Comparison of ENCODE assay signal across 25 mouse cellular contexts in genomic region chr1:165151216-165151615, GRCm38 (mm10). TPM values are rescaled to one million over a fixed set of nuclear protein-coding genes. Genes with fewer than 3 reads are reported as not detected.
A peak's percentile ranks its signal among the peaks of the same experiment; 100 is the strongest.
DNase-seq lines count a peak whose midpoint lies in the region; ATAC-seq and TF ChIP-seq lines count a peak whose summit lies in the region.
"Had no signal": no experiment of that assay in that cellular context is flagged by ENCODE, and none has a peak within 500 bp of the region (broad histone marks: within the 10 kb centered on the region; RNA-seq: fewer than 3 reads in every experiment).

No protein-coding gene starts in this region.

- 53% methylated on average over 8 of the region's 8 CpGs for WGBS in heart, embryonic 12.5 days

- H3K36me3 ChIP-seq in heart, embryonic 12.5 days = no peaks in the 10 kb centered on the region
- peaks cover 0 to 2% of the 10 kb centered on the region in 2 experiments; a peak in 1 of 4 replicates for H3K36me3 ChIP-seq in MEL (ENCODE audit: control insufficient read depth in 1 of 2, insufficient read depth in 2 of 2, low read length in 2 of 2)
- H3K36me3 ChIP-seq: embryonic facial prominence, embryonic 13.5 days; hindbrain, embryonic 13.5 days; limb, embryonic 12.5 days; liver, embryonic 13.5 days; midbrain, embryonic 10.5 days had no signal

- no peak overlapping the region for H3K9ac ChIP-seq in heart, embryonic 12.5 days
- peak overlapping the region; percentile 45 for H3K9ac ChIP-seq in MEL (ENCODE audit: control insufficient read depth, low read depth, low read length, poor library complexity, severe bottlenecking)
- H3K9ac ChIP-seq: embryonic facial prominence, embryonic 13.5 days; hindbrain, embryonic 13.5 days; limb, embryonic 12.5 days; liver, embryonic 13.5 days; lung, embryonic 14.5 days had no signal

- H3K4me2 ChIP-seq in heart, embryonic 12.5 days = no peak overlapping the region
- H3K4me2 ChIP-seq: embryonic facial prominence, embryonic 13.5 days; hindbrain, embryonic 13.5 days; limb, embryonic 12.5 days; liver, embryonic 13.5 days; lung, embryonic 14.5 days had no signal

- peaks cover 12% of the 10 kb centered on the region for H3K4me1 ChIP-seq in heart, embryonic 12.5 days (replicated peaks)
- H3K4me1 ChIP-seq in MEL (ENCODE audit: control insufficient read depth in 1 of 2, insufficient read depth in 2 of 2, low read length in 2 of 2) = no peaks in the 10 kb centered on the region; a peak in 2 of 4 replicates
- H3K4me1 ChIP-seq: embryonic facial prominence, embryonic 13.5 days; hindbrain, embryonic 13.5 days; liver, embryonic 13.5 days; midbrain, embryonic 10.5 days had no signal

- H3K27ac ChIP-seq in heart, embryonic 12.5 days (ENCODE audit: poor library complexity, severe bottlenecking) = no peak overlapping the region
- no peak overlapping the region for H3K27ac ChIP-seq in MEL (ENCODE audit: control insufficient read depth, low read depth, low read length)
- H3K27ac ChIP-seq: embryonic facial prominence, embryonic 13.5 days; hindbrain, embryonic 13.5 days; left cerebral cortex, adult 2 months; limb, embryonic 12.5 days; liver, embryonic 13.5 days; midbrain, embryonic 10.5 days had no signal

- ATAC-seq in heart, embryonic 12.5 days (ENCODE audit: insufficient number of reproducible peaks, low FRiP score) = 0 out of 2 replicates have a peak, but pooled peaks have one; percentile 4
- peak; percentile 40 for ATAC-seq in megakaryocyte-erythroid progenitor cell, adult 5-6 weeks (replicated peaks; ENCODE audit: low FRiP score, low TSS enrichment, poor library complexity, severe bottlenecking)
- ATAC-seq: activated CD4-positive, CD25-positive, alpha-beta regulatory T cell, adult 4 months; forebrain, embryonic 16.5 days; inflammation-experienced regulatory T-cells, adult 6 months; Patski had no signal

- no peaks in the 10 kb centered on the region for H3K9me3 ChIP-seq in heart, embryonic 12.5 days (replicated peaks)
- no peaks in the 10 kb centered on the region for H3K9me3 ChIP-seq in MEL (replicated peaks; ENCODE audit: insufficient read depth, low read length)
- H3K9me3 ChIP-seq: embryonic facial prominence, embryonic 13.5 days; hindbrain, embryonic 13.5 days; limb, embryonic 12.5 days; liver, embryonic 13.5 days; midbrain, embryonic 10.5 days had no signal

- no peak for DNase-seq in heart, postnatal 25 days (ENCODE audit: low spot score)
- DNase-seq in MEL (ENCODE audit: low read depth, low spot score) = peak; percentile 37
- peak; percentile 62 for DNase-seq in thymus, postnatal 25 days
- no peak for DNase-seq in spleen, adult 18-20 months
- no peak for DNase-seq in ovary, postnatal 36 days (ENCODE audit: low spot score)
- DNase-seq: adrenal gland, postnatal 10 days; cerebellum, adult 9-10 months; heart, postnatal 14 days; kidney, adult 9 months; kidney, postnatal 25 days; liver, embryonic 13.5 days; lung, embryonic 14.5 days; lung, postnatal 36 days had no signal

- no peaks in the 10 kb centered on the region for H3K27me3 ChIP-seq in heart, embryonic 12.5 days (replicated peaks)
- H3K27me3 ChIP-seq in MEL (ENCODE audit: control insufficient read depth in 1 of 2, insufficient read depth in 2 of 2, low read length in 2 of 2) = no peaks in the 10 kb centered on the region
- H3K27me3 ChIP-seq: embryonic facial prominence, embryonic 13.5 days; hindbrain, embryonic 13.5 days; limb, embryonic 12.5 days; liver, embryonic 13.5 days had no signal

- no peak overlapping the region for H3K4me3 ChIP-seq in heart, embryonic 12.5 days
- peak overlapping the region; percentile 11 to 31; a peak in 2 of 4 replicates for H3K4me3 ChIP-seq in MEL (ENCODE audit: control insufficient read depth in 1 of 2, insufficient read depth in 1 of 2, low read depth in 2 of 2, low read length in 2 of 2)
- H3K4me3 ChIP-seq: embryonic facial prominence, embryonic 13.5 days; hindbrain, embryonic 13.5 days; left cerebral cortex, adult 2 months; limb, embryonic 12.5 days; liver, embryonic 13.5 days; midbrain, embryonic 10.5 days had no signal

- no peak for TF ChIP-seq POLR2A in MEL (IDR thresholded peaks at IDR 0.05; ENCODE audit: control insufficient read depth in 1 of 2, insufficient read depth in 1 of 2, low read depth in 1 of 2, low read length in 2 of 2, poor library complexity in 1 of 2)

- no peak for TF ChIP-seq CTCF in MEL (IDR thresholded peaks at IDR 0.05 in 2 of 3, conservative IDR thresholded peaks at IDR 0.05 in 1 of 3; ENCODE audit: control insufficient read depth in 1 of 3, insufficient read depth in 1 of 3, low read depth in 2 of 3, low read length in 3 of 3, poor library complexity in 1 of 3, severe bottlenecking in 1 of 3)

- no peak for TF ChIP-seq RAD21 in MEL (IDR thresholded peaks at IDR 0.05; ENCODE audit: low read depth, low read length)

- intact Hi-C loops in heart, postnatal 25 days (cut with DNase I) = no loop called here

- no peaks in the 10 kb centered on the region for H3K79me2 ChIP-seq in MEL (ENCODE audit: control insufficient read depth, insufficient read depth, low read length, poor library complexity)

- TF ChIP-seq EP300 in MEL (IDR thresholded peaks at IDR 0.05; ENCODE audit: low read depth in 1 of 2, low read length in 2 of 2) = no peak

TF ChIP-seq in MEL, 35 proteins besides CTCF, POLR2A, EP300 and RAD21:
- peak; percentile 50; the same call in 1 of the 2 replicates for TF ChIP-seq TBP (IDR thresholded peaks at IDR 0.05; ENCODE audit: low read depth, low read length)
- no peak for TF ChIP-seq POLR2AphosphoS2 (IDR thresholded peaks at IDR 0.05; ENCODE audit: low read length)
TF ChIP-seq in MEL: peak in this region for 1.

RNA-seq across cellular contexts. Expression of gene Tbx19, which starts 9.4 kb away (rescaled TPM):
- not detected in 2 replicates for polyA plus RNA-seq in heart, embryonic 12.5 days (2016; fragmentation: Nextera tagmentation; extraction: Ambion mirVana)
- not detected for total RNA-seq in heart, postnatal 25 days (2021)
- total RNA-seq in MEL (2012; rRNA removed) = not detected in 2 replicates
- polyA plus RNA-seq in MEL (2012; ENCODE audit: insufficient read depth in 1 of 2, insufficient read length in 2 of 2, low read depth in 1 of 2, low replicate concordance in 2 of 2, missing spikeins in 1 of 2) = under 1 TPM in 1 of 2 experiments, not detected in 1; 0.19 TPM
- not detected in 2 replicates for total RNA-seq in megakaryocyte-erythroid progenitor cell, adult 5-6 weeks (2014; fragmentation: Nextera tagmentation)
- not detected in 2 replicates for total RNA-seq in megakaryocyte-erythroid progenitor cell, adult 5-6 weeks (2017)
- total RNA-seq: adrenal gland, postnatal 10 days; heart, postnatal 14 days; left cerebral cortex, adult 2 months had no signal
- polyA plus RNA-seq: activated CD4-positive, CD25-positive, alpha-beta regulatory T cell, adult 4 months; embryonic facial prominence, embryonic 13.5 days; forebrain, embryonic 16.5 days; hindbrain, embryonic 13.5 days; inflammation-experienced regulatory T-cells, adult 6 months; limb, embryonic 12.5 days; lung, embryonic 14.5 days; midbrain, embryonic 10.5 days; neural tube, embryonic 11.5 days; Patski had no signal

RNA-seq across cellular contexts. Expression of gene Sft2d2, which starts 43.0 kb away (rescaled TPM):
- polyA plus RNA-seq in heart, embryonic 12.5 days (2016; fragmentation: Nextera tagmentation; extraction: Ambion mirVana) = 30.5 and 31.2 TPM in 2 replicates
- total RNA-seq in heart, postnatal 25 days (2021) = 10 to 100 TPM; 12.4 to 13.5 TPM
- 4.0 and 4.4 TPM in 2 replicates for total RNA-seq in MEL (2012; rRNA removed)
- polyA plus RNA-seq in MEL (2012; ENCODE audit: insufficient read depth in 1 of 2, insufficient read length in 2 of 2, low read depth in 1 of 2, low replicate concordance in 2 of 2, missing spikeins in 1 of 2) = 1 to 10 TPM in 1 of 2 experiments, not detected in 1; 8.9 TPM
- 9.0 and 14.5 TPM in 2 replicates for total RNA-seq in megakaryocyte-erythroid progenitor cell, adult 5-6 weeks (2014; fragmentation: Nextera tagmentation)
- 16.0 and 17.7 TPM in 2 replicates for total RNA-seq in megakaryocyte-erythroid progenitor cell, adult 5-6 weeks (2017)

Comparison
In these comparisons a context has a peak if more than half of its experiments do, and no peak if none do; other contexts are left out.
1. DNase-seq: peak in MEL (single experiment) and thymus, postnatal 25 days (single experiment); none in heart, postnatal 25 days (single experiment), spleen, adult 18-20 months (0 of 2) and ovary, postnatal 36 days (single experiment).